Mouse (Mus musculus) G1E-ER4 (cell line): ENCODE data around the gene Ccdc153. TPM values are rescaled to one million over a fixed set of nuclear protein-coding genes. Genes with fewer than 3 reads are reported as not detected.

ENCODE experiments used
- GATA1 ChIP-seq: IDR thresholded peaks from one replicate; pipeline ENCODE4 v1.8.0; 2012; ENCODE audit warnings: low read length, inconsistent platforms
- polyA plus RNA-seq: library from polyadenylated mRNA; stranded (reverse); fragments of >175 nt; gene quantifications from 2 replicates; pipeline ENCODE4 v1.2.3, GENCODE M21; 2012

Ccdc153 gene
- polyA plus RNA-seq, 1 experiment: not detected

- no peak for TF ChIP-seq GATA1
Measured at GRCm38 (mm10) chr9:44234479-44235427, 5.7 kb upstream of the Ccdc153 start.

- no peak for TF ChIP-seq GATA1
Measured at GRCm38 (mm10) chr9:44236601-44237000, 3.9 kb upstream of the Ccdc153 start.

GRCm38 (mm10) chr9:44237128-44237527, 3.3 kb upstream of the Ccdc153 start:
- TF ChIP-seq GATA1: no peak

- no peak for TF ChIP-seq GATA1
Measured at GRCm38 (mm10) chr9:44238501-44239190, 1.8 kb upstream of the Ccdc153 start.

- no peak for TF ChIP-seq GATA1
Measured at GRCm38 (mm10) chr9:44239447-44239846, 1.0 kb upstream of the Ccdc153 start.

- no peak for TF ChIP-seq GATA1
Measured at GRCm38 (mm10) chr9:44240911-44241310, 435 bp downstream of the Ccdc153 start.

- no peak for TF ChIP-seq GATA1
Measured at GRCm38 (mm10) chr9:44241418-44241817, 942 bp downstream of the Ccdc153 start.

GRCm38 (mm10) chr9:44243621-44244020, 3.1 kb downstream of the Ccdc153 start:
- no peak for TF ChIP-seq GATA1

- no peak for TF ChIP-seq GATA1
Measured at GRCm38 (mm10) chr9:44247907-44248306, 7.4 kb downstream of the Ccdc153 start.

GRCm38 (mm10) chr9:44249181-44250146, 9.0 kb downstream of the Ccdc153 start:
- no peak for TF ChIP-seq GATA1

- TF ChIP-seq GATA1: no peak
Measured at GRCm38 (mm10) chr9:44250445-44250844, 10.0 kb downstream of the Ccdc153 start.

- no peak for TF ChIP-seq GATA1
Measured at GRCm38 (mm10) chr9:44251314-44251713, 10.8 kb downstream of the Ccdc153 start, which contains the start of gene Pdzd3. TSS of gene Pdzd3 (minus strand) at chr9:44251471.

GRCm38 (mm10) chr9:44253441-44253840, 13.0 kb downstream of the Ccdc153 start:
- TF ChIP-seq GATA1: no peak

GRCm38 (mm10) chr9:44254508-44255135, 14.1 kb downstream of the Ccdc153 start:
- TF ChIP-seq GATA1: no peak

- no peak for TF ChIP-seq GATA1
Measured at GRCm38 (mm10) chr9:44255136-44255521, 14.7 kb downstream of the Ccdc153 start.

- TF ChIP-seq GATA1: no peak
Measured at GRCm38 (mm10) chr9:44256213-44256612, 15.7 kb downstream of the Ccdc153 start.
